Mouse (Mus musculus) heart, embryonic 13.5 days (tissue): ENCODE data around the gene Lrfn4. TPM values are rescaled to one million over a fixed set of nuclear protein-coding genes. Genes with fewer than 3 reads are reported as not detected.
"Not testable (repeated sequence)": the region's sequence is repeated elsewhere in the genome, so short reads cannot be mapped to it uniquely, and the experiment has no call there.

Experiments
- ATAC-seq: fragments of 200-750 bp; cut with Nextera tagmentation; 2 replicates; pipeline ENCODE4 v1.8.0; 2017; ENCODE audit warnings: moderate TSS enrichment; ENCODE audit not compliant: insufficient number of reproducible peaks, low FRiP score, low TSS enrichment; ENCODE audit errors: extremely low read depth
- H3K27ac ChIP-seq: fragments of 300-500 bp; sonication (generic); replicated peaks from 2 replicates; pipeline ENCODE4 v1.5.1; 2015; ENCODE audit warnings: moderate library complexity, mild to moderate bottlenecking, inconsistent platforms
- H3K27me3 ChIP-seq: fragments of 300-500 bp; sonication (generic); replicated peaks from 2 replicates; pipeline ENCODE4 v1.6.1; 2015; ENCODE audit warnings: mild to moderate bottlenecking, inconsistent platforms
- H3K36me3 ChIP-seq: fragments of 300-500 bp; sonication (generic); 2 replicates; pipeline ENCODE4 v1.6.1; 2015; ENCODE audit warnings: mild to moderate bottlenecking, inconsistent platforms
- H3K4me1 ChIP-seq: fragments of 300-500 bp; sonication (generic); 2 replicates; pipeline ENCODE4 v1.6.1; 2015; ENCODE audit warnings: inconsistent platforms
- H3K4me2 ChIP-seq: fragments of 300-500 bp; sonication (generic); 2 replicates; pipeline ENCODE4 v1.6.1; 2015; ENCODE audit warnings: inconsistent platforms, mild to moderate bottlenecking, moderate library complexity
- H3K4me3 ChIP-seq: fragments of 300-500 bp; sonication (generic); 2 replicates; pipeline ENCODE4 v1.5.1; 2015; ENCODE audit warnings: moderate library complexity, mild to moderate bottlenecking, inconsistent platforms
- H3K9ac ChIP-seq: fragments of 300-500 bp; sonication (generic); 2 replicates; pipeline ENCODE4 v1.6.1; 2015; ENCODE audit warnings: inconsistent platforms, mild to moderate bottlenecking, moderate library complexity
- H3K9me3 ChIP-seq: fragments of 300-500 bp; sonication (generic); 2 replicates; pipeline ENCODE4 v1.6.1; 2016; ENCODE audit warnings: inconsistent platforms
- WGBS: fragments of 180-500 bp; shearing (Covaris S2); methylation state at CpG from one replicate; pipeline ENCODE4 v1.1.7; 2015; ENCODE audit warnings: mixed read lengths; 5-methylcytosine and 5-hydroxymethylcytosine counted together
- polyA plus RNA-seq: library from polyadenylated mRNA; unstranded; fragments of >200 nt; fragmentation: Nextera tagmentation; extraction: Ambion mirVana; gene quantifications from 2 replicates; pipeline ENCODE4 v1.2.1, GENCODE M21; 2015

Gene Lrfn4
- polyA plus RNA-seq, 1 experiment from 2014 or later: 3.8 TPM

GRCm38 (mm10) chr19:4607406-4607805, 8.1 kb downstream of the Lrfn4 start:
- no peaks in the 10 kb centered on the region for H3K9me3 ChIP-seq
- H3K27ac ChIP-seq: no peak overlapping the region
- no peak overlapping the region for H3K4me2 ChIP-seq
- H3K4me1 ChIP-seq: peaks cover 7% of the 10 kb centered on the region
- H3K36me3 ChIP-seq: peaks cover 14% of the 10 kb centered on the region
- H3K27me3 ChIP-seq: no peaks in the 10 kb centered on the region
- H3K4me3 ChIP-seq: no peak overlapping the region
- H3K9ac ChIP-seq: no peak overlapping the region
- 86% methylated on average over 12 of the region's 12 CpGs for WGBS
- ATAC-seq: no peak

GRCm38 (mm10) chr19:4605654-4606053, 9.8 kb downstream of the Lrfn4 start:
- 82% methylated on average over 4 of the region's 4 CpGs for WGBS
- Histone ChIP-seq H3K4me1 (peaks cover 7% of the 10 kb centered on the region), H3K27ac (no peak overlapping the region), H3K27me3 (no peaks in the 10 kb centered on the region; the same call in 1 of the 2 replicates), H3K4me3 (no peak overlapping the region), H3K9me3 (no peaks in the 10 kb centered on the region), H3K9ac (no peak overlapping the region), H3K36me3 (no peaks in the 10 kb centered on the region), H3K4me2 (no peak overlapping the region)
- no peak for ATAC-seq

- peak overlapping the region; percentile 58 for H3K9ac ChIP-seq
Observed at GRCm38 (mm10) chr19:4603801-4604723, 11.4 kb downstream of the Lrfn4 start.

GRCm38 (mm10) chr19:4602459-4602858, 13.0 kb downstream of the Lrfn4 start:
- WGBS: 84% methylated on average over 20 of the region's 20 CpGs
- no peaks in the 10 kb centered on the region; the same call in 1 of the 2 replicates for H3K27me3 ChIP-seq
- H3K36me3 ChIP-seq: no peaks in the 10 kb centered on the region
- H3K4me3 ChIP-seq: no peak overlapping the region
- H3K9me3 ChIP-seq: no peaks in the 10 kb centered on the region
- peaks cover 7% of the 10 kb centered on the region for H3K4me1 ChIP-seq
- H3K27ac ChIP-seq: no peak overlapping the region
- no peak for ATAC-seq
- H3K4me2 ChIP-seq: no peak overlapping the region
- no peak overlapping the region for H3K9ac ChIP-seq

More at GRCm38 (mm10) chr19:4603801-4604723, 11.4 kb downstream of the Lrfn4 start:
- H3K4me2 ChIP-seq: peak overlapping the region; percentile 56
- ATAC-seq: no peak
- WGBS: 35% methylated on average over 24 of the region's 24 CpGs
- H3K9me3 ChIP-seq: no peaks in the 10 kb centered on the region
- peak overlapping the region; percentile 11; the same call in 1 of the 2 replicates for H3K4me3 ChIP-seq
- peaks cover 7% of the 10 kb centered on the region for H3K4me1 ChIP-seq
- H3K27ac ChIP-seq: no peak overlapping the region
- H3K27me3 ChIP-seq: no peaks in the 10 kb centered on the region; the same call in 1 of the 2 replicates
- no peaks in the 10 kb centered on the region for H3K36me3 ChIP-seq

- Histone ChIP-seq H3K27me3 (no peaks in the 10 kb centered on the region), H3K9ac (no peak overlapping the region), H3K4me2 (no peak overlapping the region), H3K4me3 (no peak overlapping the region), H3K27ac (no peak overlapping the region), H3K4me1 (no peaks in the 10 kb centered on the region), H3K9me3 (no peaks in the 10 kb centered on the region), H3K36me3 (no peaks in the 10 kb centered on the region)
- WGBS: 70% methylated on average over 2 of the region's 2 CpGs
- ATAC-seq: no peak
Observed at GRCm38 (mm10) chr19:4596071-4596470, 19.4 kb downstream of the Lrfn4 start.

- ATAC-seq: no peak
- Histone ChIP-seq H3K9ac (no peak overlapping the region), H3K27ac (no peak overlapping the region), H3K9me3 (no peaks in the 10 kb centered on the region), H3K36me3 (no peaks in the 10 kb centered on the region), H3K4me2 (no peak overlapping the region), H3K27me3 (no peaks in the 10 kb centered on the region), H3K4me3 (no peak overlapping the region), H3K4me1 (peaks cover 8% of the 10 kb centered on the region; the same call in 1 of the 2 replicates)
- 56% methylated on average over 7 of the region's 7 CpGs for WGBS
Observed at GRCm38 (mm10) chr19:4593792-4594522, 21.5 kb downstream of the Lrfn4 start.

GRCm38 (mm10) chr19:4590025-4590424, 25.4 kb downstream of the Lrfn4 start:
- peaks cover 8% of the 10 kb centered on the region; the same call in 1 of the 2 replicates for H3K4me1 ChIP-seq
- no peak for ATAC-seq
- no peak overlapping the region for H3K27ac ChIP-seq
- WGBS: 76% methylated on average over 3 of the region's 3 CpGs
- H3K27me3 ChIP-seq: no peaks in the 10 kb centered on the region
- H3K4me3 ChIP-seq: no peak overlapping the region
- H3K4me2 ChIP-seq: no peak overlapping the region
- H3K9ac ChIP-seq: no peak overlapping the region
- H3K36me3 ChIP-seq: no peaks in the 10 kb centered on the region
- no peaks in the 10 kb centered on the region for H3K9me3 ChIP-seq

- Histone ChIP-seq H3K4me1 (peaks cover 8% of the 10 kb centered on the region; the same call in 1 of the 2 replicates), H3K27me3 (no peaks in the 10 kb centered on the region), H3K27ac (no peak overlapping the region), H3K9ac (no peak overlapping the region), H3K36me3 (no peaks in the 10 kb centered on the region), H3K9me3 (no peaks in the 10 kb centered on the region), H3K4me3 (no peak overlapping the region), H3K4me2 (no peak overlapping the region)
- ATAC-seq: no peak
- 73% methylated on average over 1 of the region's 1 CpGs for WGBS
Observed at GRCm38 (mm10) chr19:4589081-4589480, 26.4 kb downstream of the Lrfn4 start.

GRCm38 (mm10) chr19:4588430-4588829, 27.0 kb downstream of the Lrfn4 start:
- H3K9me3 ChIP-seq: no peaks in the 10 kb centered on the region
- 66% methylated on average over 3 of the region's 3 CpGs for WGBS
- no peaks in the 10 kb centered on the region for H3K36me3 ChIP-seq
- no peak overlapping the region for H3K9ac ChIP-seq
- no peak overlapping the region for H3K27ac ChIP-seq
- H3K4me2 ChIP-seq: no peak overlapping the region
- H3K27me3 ChIP-seq: no peaks in the 10 kb centered on the region
- H3K4me3 ChIP-seq: no peak overlapping the region
- H3K4me1 ChIP-seq: peaks cover 8% of the 10 kb centered on the region; the same call in 1 of the 2 replicates
- no peak for ATAC-seq

GRCm38 (mm10) chr19:4587426-4587825, 28.0 kb downstream of the Lrfn4 start:
- Histone ChIP-seq H3K9me3 (no peaks in the 10 kb centered on the region), H3K36me3 (no peaks in the 10 kb centered on the region), H3K9ac (no peak overlapping the region), H3K27ac (no peak overlapping the region), H3K27me3 (no peaks in the 10 kb centered on the region), H3K4me3 (no peak overlapping the region), H3K4me1 (peaks cover 8% of the 10 kb centered on the region; the same call in 1 of the 2 replicates), H3K4me2 (no peak overlapping the region)
- no peak for ATAC-seq
- WGBS: 61% methylated on average over 2 of the region's 2 CpGs

GRCm38 (mm10) chr19:4586783-4587182, 28.7 kb downstream of the Lrfn4 start:
- not testable (repeated sequence) for H3K4me3 ChIP-seq, H3K27me3 ChIP-seq, ATAC-seq, H3K27ac ChIP-seq, H3K4me1 ChIP-seq, H3K36me3 ChIP-seq, H3K9ac ChIP-seq, H3K4me2 ChIP-seq, H3K9me3 ChIP-seq
